Mouse (Mus musculus) embryonic facial prominence, embryonic 14.5 days (tissue): Measurements from ENCODE around the gene Car3. TPM values are rescaled to one million over a fixed set of nuclear protein-coding genes. Genes with fewer than 3 reads are reported as not detected.

Experiments
- ATAC-seq: fragments of 200-750 bp; cut with Nextera tagmentation; 2 replicates; pipeline ENCODE4 v1.8.0; 2017; ENCODE audit warnings: low read depth, moderate number of reproducible peaks, moderate TSS enrichment
- DNase-seq: peaks from one replicate; pipeline ENCODE4 v3.0.0-alpha.2; 2015; ENCODE audit warnings: low spot score
- H3K27ac ChIP-seq: fragments of 300-500 bp; sonication (generic); replicated peaks from 2 replicates; pipeline ENCODE4 v1.5.1; 2014; ENCODE audit warnings: low read depth, mild to moderate bottlenecking, low read length, moderate library complexity
- H3K27me3 ChIP-seq: fragments of 300-500 bp; sonication (generic); replicated peaks from 2 replicates; pipeline ENCODE4 v1.6.1; 2014; ENCODE audit warnings: low read length; ENCODE audit not compliant: control insufficient read depth, insufficient read depth
- H3K36me3 ChIP-seq: fragments of 300-500 bp; sonication (generic); 2 replicates; pipeline ENCODE4 v1.6.1; 2014; ENCODE audit warnings: low read length, mixed read lengths; ENCODE audit not compliant: control insufficient read depth, insufficient read depth
- H3K4me1 ChIP-seq: fragments of 300-500 bp; sonication (generic); 2 replicates; pipeline ENCODE4 v1.6.1; 2014; ENCODE audit warnings: antibody characterized with exemption, low read length; ENCODE audit not compliant: control insufficient read depth, insufficient read depth
- H3K4me2 ChIP-seq: fragments of 300-500 bp; sonication (generic); 2 replicates; pipeline ENCODE4 v1.6.1; 2014; ENCODE audit warnings: low read depth, mild to moderate bottlenecking, low read length, moderate library complexity, mixed read lengths
- H3K4me3 ChIP-seq: fragments of 300-500 bp; sonication (generic); 2 replicates; pipeline ENCODE4 v1.5.1; 2014; ENCODE audit warnings: low read depth, mild to moderate bottlenecking, low read length
- H3K9ac ChIP-seq: fragments of 300-500 bp; sonication (generic); 2 replicates; pipeline ENCODE4 v1.6.1; 2014; ENCODE audit warnings: low read depth, mild to moderate bottlenecking, low read length, moderate library complexity, mixed read lengths
- H3K9me3 ChIP-seq: fragments of 300-500 bp; sonication (generic); 2 replicates; pipeline ENCODE4 v1.6.1; 2016; ENCODE audit warnings: low read length; ENCODE audit not compliant: control insufficient read depth
- WGBS: fragments of 180-500 bp; shearing (Covaris S2); extraction: QIAGEN DNeasy Blood & Tissue Kit; methylation state at CpG from one replicate; pipeline ENCODE4 v1.1.7; 2014; 5-methylcytosine and 5-hydroxymethylcytosine counted together
- polyA plus RNA-seq: library from polyadenylated mRNA; unstranded; fragments of >200 nt; fragmentation: Nextera tagmentation; extraction: Ambion mirVana; gene quantifications from 2 replicates; pipeline ENCODE4 v1.2.1, GENCODE M21; 2014

Gene Car3
- polyA plus RNA-seq, 1 experiment from 2014 or later = 577 TPM

- ATAC-seq (no peak), DNase-seq (no peak)
- no peaks in the 10 kb centered on the region for H3K9me3 ChIP-seq
- H3K4me3 ChIP-seq = no peak overlapping the region
- H3K27me3 ChIP-seq = no peaks in the 10 kb centered on the region
- H3K36me3 ChIP-seq = no peaks in the 10 kb centered on the region
- no peaks in the 10 kb centered on the region for H3K4me1 ChIP-seq
- H3K4me2 ChIP-seq = no peak overlapping the region
- no peak overlapping the region for H3K9ac ChIP-seq
- H3K27ac ChIP-seq = no peak overlapping the region
- 79% methylated on average over 3 of the region's 3 CpGs for WGBS
Measured at GRCm38 (mm10) chr3:14879293-14879692, 16.0 kb downstream of the Car3 start.

GRCm38 (mm10) chr3:14880277-14880676 lies 17.0 kb downstream of the Car3 start:
- ATAC-seq = no peak
- 58% methylated on average over 2 of the region's 2 CpGs for WGBS
- DNase-seq = no peak
- H3K27ac ChIP-seq = no peak overlapping the region
- H3K4me2 ChIP-seq = no peak overlapping the region
- H3K4me1 ChIP-seq = no peaks in the 10 kb centered on the region
- no peaks in the 10 kb centered on the region for H3K27me3 ChIP-seq
- H3K36me3 ChIP-seq = no peaks in the 10 kb centered on the region
- no peak overlapping the region for H3K4me3 ChIP-seq
- H3K9ac ChIP-seq = no peak overlapping the region
- no peaks in the 10 kb centered on the region for H3K9me3 ChIP-seq

GRCm38 (mm10) chr3:14882005-14882404 lies 18.7 kb downstream of the Car3 start:
- H3K9me3 ChIP-seq = no peaks in the 10 kb centered on the region
- no peak overlapping the region for H3K27ac ChIP-seq
- H3K36me3 ChIP-seq = no peaks in the 10 kb centered on the region
- H3K9ac ChIP-seq = no peak overlapping the region
- no peak overlapping the region for H3K4me2 ChIP-seq
- ATAC-seq (no peak), DNase-seq (no peak)
- H3K4me3 ChIP-seq = no peak overlapping the region
- no peaks in the 10 kb centered on the region for H3K4me1 ChIP-seq
- H3K27me3 ChIP-seq = peaks cover 7% of the 10 kb centered on the region

- H3K4me3 ChIP-seq = no peak overlapping the region
- DNase-seq = no peak
- no peaks in the 10 kb centered on the region for H3K9me3 ChIP-seq
- H3K27me3 ChIP-seq = peaks cover 15% of the 10 kb centered on the region
- H3K27ac ChIP-seq = no peak overlapping the region
- H3K4me1 ChIP-seq = no peaks in the 10 kb centered on the region
- no peak overlapping the region for H3K4me2 ChIP-seq
- H3K36me3 ChIP-seq = no peaks in the 10 kb centered on the region
- 54% methylated on average over 3 of the region's 3 CpGs for WGBS
- ATAC-seq = no peak
- no peak overlapping the region for H3K9ac ChIP-seq
Measured at GRCm38 (mm10) chr3:14882756-14883155, 19.4 kb downstream of the Car3 start.

- Histone ChIP-seq H3K4me1 (no peaks in the 10 kb centered on the region), H3K36me3 (no peaks in the 10 kb centered on the region), H3K4me3 (no peak overlapping the region), H3K9ac (no peak overlapping the region), H3K4me2 (no peak overlapping the region), H3K27ac (no peak overlapping the region), H3K27me3 (peaks cover 19% of the 10 kb centered on the region), H3K9me3 (no peaks in the 10 kb centered on the region)
- ATAC-seq = no peak
- no peak for DNase-seq
Measured at GRCm38 (mm10) chr3:14884826-14885225, 21.5 kb downstream of the Car3 start.

GRCm38 (mm10) chr3:14886102-14887098 lies 23.1 kb downstream of the Car3 start, which contains the start of gene Car2:
Gene Car2, plus strand, starts transcription at chr3:14886273.
- DNase-seq (peak; percentile 76), ATAC-seq (peak; percentile 90)
- no peaks in the 10 kb centered on the region for H3K9me3 ChIP-seq
- WGBS = under 1% methylated on average over 51 of the region's 95 CpGs
- H3K27me3 ChIP-seq = peaks cover 19% of the 10 kb centered on the region
- no peaks in the 10 kb centered on the region for H3K36me3 ChIP-seq
- H3K9ac ChIP-seq = peak within 1 kb of the TSS; percentile 59
- H3K4me3 ChIP-seq = peak within 1 kb of the TSS; percentile 59
- H3K4me1 ChIP-seq = no peaks in the 10 kb centered on the region
- peak within 1 kb of the TSS; percentile 93 for H3K4me2 ChIP-seq
- no peak within 1 kb of the TSS; the same call in 1 of the 2 replicates for H3K27ac ChIP-seq

- Histone ChIP-seq H3K36me3 (no peaks in the 10 kb centered on the region), H3K4me3 (peak overlapping the region; percentile 59), H3K4me1 (no peaks in the 10 kb centered on the region), H3K9ac (peak overlapping the region; percentile 59; the same call in 1 of the 2 replicates), H3K4me2 (peak overlapping the region; percentile 93), H3K27ac (no peak overlapping the region; the same call in 1 of the 2 replicates), H3K9me3 (no peaks in the 10 kb centered on the region), H3K27me3 (peaks cover 19% of the 10 kb centered on the region)
- no peak for ATAC-seq
- 35% methylated on average over 11 of the region's 11 CpGs for WGBS
- no peak for DNase-seq
Measured at GRCm38 (mm10) chr3:14887134-14887666, 23.9 kb downstream of the Car3 start.

- Histone ChIP-seq H3K27ac (no peak overlapping the region), H3K27me3 (peaks cover 19% of the 10 kb centered on the region), H3K4me3 (peak overlapping the region; percentile 10), H3K4me2 (no peak overlapping the region; the same call in 1 of the 2 replicates), H3K36me3 (no peaks in the 10 kb centered on the region), H3K9ac (no peak overlapping the region), H3K9me3 (no peaks in the 10 kb centered on the region), H3K4me1 (no peaks in the 10 kb centered on the region)
- ATAC-seq (no peak), DNase-seq (no peak)
- WGBS = 64% methylated on average over 10 of the region's 10 CpGs
Measured at GRCm38 (mm10) chr3:14887686-14888295, 24.5 kb downstream of the Car3 start.
